17 mouse cellular contexts compared by ENCODE assay signal in genomic region chr8:13512016-13512415, GRCm38 (mm10). TPM values are rescaled to one million over a fixed set of nuclear protein-coding genes. Genes with fewer than 3 reads are reported as not detected.
"Had no signal": no experiment of that assay in that cellular context is flagged by ENCODE, and none has a peak within 500 bp of the region (broad histone marks: within the 10 kb centered on the region; RNA-seq: fewer than 3 reads in every experiment).

No protein-coding gene starts in this region.

- H3K4me2 ChIP-seq: liver, embryonic 11.5 days; liver, embryonic 15.5 days; neural tube, embryonic 13.5 days had no signal

- DNase-seq: kidney, postnatal 10 days; lung, adult 2 months; right cerebral cortex, postnatal 25 days; thymus, postnatal 4 days had no signal

- H3K27me3 ChIP-seq: liver, embryonic 15.5 days; neural tube, embryonic 13.5 days had no signal

- H3K4me1 ChIP-seq: limb, embryonic 10.5 days; liver, embryonic 15.5 days; neural tube, embryonic 13.5 days had no signal

- H3K9me3 ChIP-seq: limb, embryonic 10.5 days; liver, embryonic 15.5 days; midbrain, embryonic 10.5 days; neural tube, embryonic 13.5 days had no signal

- H3K27ac ChIP-seq: left cerebral cortex, adult 2 months; limb, embryonic 10.5 days; liver, embryonic 15.5 days; midbrain, embryonic 10.5 days; neural tube, embryonic 13.5 days had no signal

- H3K36me3 ChIP-seq: limb, embryonic 10.5 days; liver, embryonic 15.5 days; midbrain, embryonic 10.5 days; neural tube, embryonic 13.5 days had no signal

- ATAC-seq: lung, postnatal 0 days; midbrain, embryonic 16.5 days had no signal

- H3K4me3 ChIP-seq: left cerebral cortex, adult 2 months; limb, embryonic 10.5 days; liver, embryonic 15.5 days; midbrain, embryonic 10.5 days; neural tube, embryonic 13.5 days had no signal

- H3K9ac ChIP-seq: liver, embryonic 15.5 days; neural tube, embryonic 13.5 days had no signal

RNA-seq across cellular contexts. Expression of gene 1700029H14Rik, which starts 50.2 kb away (rescaled TPM):
- polyA plus RNA-seq: large intestine, adult 2 months; limb, embryonic 10.5 days; limb, embryonic 14.5 days; liver, embryonic 11.5 days; liver, embryonic 15.5 days; lung, postnatal 0 days; midbrain, embryonic 10.5 days; midbrain, embryonic 16.5 days; neural tube, embryonic 13.5 days; small intestine, adult 2 months; stomach, embryonic 16.5 days; thymus, postnatal 0 days had no signal
